Mouse (Mus musculus): ENCODE data around the gene Gar1.

Gar1 gene

DNA sequence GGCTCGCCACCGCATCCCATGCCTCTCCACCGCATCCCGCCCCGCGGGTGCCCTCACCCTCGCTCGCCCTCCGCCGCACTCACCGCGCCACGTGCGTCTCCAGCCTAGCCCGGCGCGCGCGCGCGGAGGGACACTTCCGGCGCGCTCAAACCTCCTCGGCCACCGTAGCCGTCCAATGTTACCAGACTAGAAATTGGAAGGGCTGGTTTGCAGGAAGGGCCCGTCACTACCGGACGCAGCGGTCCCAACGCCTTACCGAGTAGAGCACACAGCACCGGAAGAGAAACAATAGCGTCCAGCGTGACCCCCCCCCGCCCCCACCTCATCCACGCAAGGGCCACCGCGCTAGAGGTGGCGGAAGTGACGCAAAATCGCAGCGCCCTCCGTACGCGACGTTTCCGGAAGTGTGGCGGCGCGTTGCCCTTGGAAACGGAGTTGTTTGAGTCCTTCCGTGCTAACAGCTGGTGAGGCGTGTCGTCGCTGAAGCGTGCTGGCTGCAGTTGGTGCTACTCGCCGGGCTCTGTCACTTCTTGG, at the start of gene Gar1:
TSS of gene Gar1 (minus strand) at position 362 of the 534 bp plus-strand sequence.
- peak; percentile 98 for DNase-seq

DNA sequence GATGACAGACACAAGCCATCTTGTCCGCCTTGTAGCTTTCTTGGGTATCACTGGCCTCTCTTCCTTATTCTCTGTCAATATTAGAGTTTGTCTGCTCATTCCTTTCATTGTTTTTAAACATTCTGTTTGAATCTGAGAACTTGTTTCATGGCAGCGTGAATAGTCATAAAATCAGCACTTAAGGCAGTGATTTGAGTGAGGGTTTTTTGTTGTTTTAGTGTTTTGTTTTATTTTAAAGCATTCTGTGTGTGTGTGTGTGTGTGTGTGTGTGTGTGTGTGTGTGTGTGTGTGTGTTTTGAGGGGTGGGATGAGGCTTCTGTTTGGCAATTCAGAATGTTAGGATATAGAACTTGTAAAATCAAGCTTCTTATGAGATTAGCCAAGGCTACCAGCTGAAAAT, 48.7 kb upstream of the Gar1 start:
- no peak for DNase-seq

DNA sequence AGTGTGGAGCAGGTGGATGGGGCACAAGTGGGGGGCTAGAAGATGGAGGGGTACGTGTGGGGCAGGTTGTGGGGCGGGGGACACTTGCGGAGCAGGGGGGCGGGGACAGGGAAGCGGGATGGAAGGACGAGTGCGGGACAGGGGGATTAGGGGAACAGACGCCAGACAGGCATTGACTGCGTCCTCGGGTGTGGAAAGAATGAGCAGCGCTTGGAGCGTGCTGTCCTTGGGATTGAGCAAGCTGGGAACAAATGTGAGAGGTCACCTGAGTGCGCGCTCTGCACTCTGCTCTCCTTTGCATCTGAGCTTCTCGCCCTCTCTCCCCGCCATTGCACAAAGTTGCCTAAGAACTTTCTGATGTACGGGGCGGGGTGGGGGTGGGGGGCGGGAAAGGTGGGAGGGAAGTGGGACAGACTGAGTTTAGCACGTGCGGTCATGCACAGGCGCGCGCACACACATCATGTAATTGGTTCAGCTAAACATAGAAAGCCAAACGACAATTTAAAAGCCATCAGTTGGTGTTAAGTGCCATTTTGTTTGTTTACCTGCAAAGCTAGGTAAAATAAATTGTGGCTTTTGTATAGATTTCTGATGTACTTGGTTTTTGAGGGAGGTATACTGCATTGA, 48.0 kb upstream of the Gar1 start:
- DNase-seq, result peak; percentile 47 to 84

DNA sequence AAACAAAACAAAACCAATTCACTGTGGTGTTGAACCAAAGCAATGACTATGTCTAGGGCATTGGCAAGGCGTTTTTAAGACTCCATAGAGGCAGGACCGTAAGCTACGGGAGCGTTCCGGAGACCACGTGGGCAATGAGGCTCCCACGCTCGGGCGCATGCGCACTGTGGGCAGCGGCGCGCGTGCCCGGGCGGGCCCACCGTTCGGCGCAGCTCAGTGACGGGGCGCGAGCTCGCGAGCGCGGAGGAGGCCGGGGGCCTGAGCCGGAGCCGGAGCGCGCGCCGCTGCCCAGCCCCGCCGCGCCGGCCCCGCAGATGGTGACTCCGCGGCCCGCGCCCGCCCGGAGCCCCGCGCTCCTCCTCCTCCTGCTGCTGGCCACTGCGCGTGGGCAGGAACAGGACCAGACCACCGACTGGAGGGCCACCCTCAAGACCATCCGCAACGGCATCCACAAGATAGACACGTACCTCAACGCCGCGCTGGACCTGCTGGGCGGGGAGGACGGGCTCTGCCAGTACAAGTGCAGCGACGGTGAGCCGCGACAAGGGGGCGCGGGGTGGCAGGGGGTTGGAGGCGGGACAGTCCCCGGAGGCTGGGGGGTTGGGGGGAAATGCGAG, 47.3 kb upstream of the Gar1 start, which contains the start of gene Pla2g12a:
TSS of gene Pla2g12a (plus strand) at position 202 of the 617 bp plus-strand sequence.
- DNase-seq, result peak; percentile 88 to 96

DNA sequence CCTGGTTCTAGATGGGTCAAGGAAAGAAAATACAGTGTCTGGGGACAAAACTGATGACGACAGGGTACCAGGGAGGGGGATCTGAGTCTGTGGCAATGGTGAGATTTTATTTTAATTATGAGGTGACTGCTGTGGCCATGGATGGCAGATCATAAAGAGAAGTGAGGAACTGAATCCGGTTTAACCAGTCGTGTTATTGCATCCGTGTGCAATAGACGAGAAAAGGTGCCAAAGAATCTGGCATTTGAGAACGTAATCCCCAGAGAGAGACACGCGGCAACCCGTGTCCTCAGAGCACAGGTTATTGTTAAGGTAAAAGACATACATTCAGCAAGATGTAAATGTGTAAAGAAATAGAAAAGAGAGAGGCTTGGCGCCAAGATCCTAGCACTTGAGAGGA, 46.1 kb upstream of the Gar1 start:
- no peak for DNase-seq

DNA sequence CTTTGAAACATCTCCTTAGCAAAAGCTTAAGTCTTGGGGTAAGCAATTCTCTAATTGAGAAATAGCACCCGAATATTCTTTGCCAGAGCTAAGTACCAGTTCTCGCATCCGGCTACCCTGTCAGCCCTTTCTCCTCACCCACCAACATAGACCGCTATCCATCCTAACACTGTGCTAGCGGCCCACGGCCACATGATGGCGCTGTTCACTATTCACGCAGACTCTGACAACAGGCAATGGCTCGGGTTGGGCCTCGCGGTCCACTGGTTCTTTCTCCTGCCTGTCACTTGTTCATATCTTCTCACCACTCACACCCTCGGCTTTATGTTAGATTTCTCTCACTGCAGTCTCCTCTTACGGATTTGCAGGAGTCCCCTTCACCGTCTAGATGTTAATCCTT, 32.5 kb upstream of the Gar1 start:
- peak; percentile 55 to 66 for DNase-seq

DNA sequence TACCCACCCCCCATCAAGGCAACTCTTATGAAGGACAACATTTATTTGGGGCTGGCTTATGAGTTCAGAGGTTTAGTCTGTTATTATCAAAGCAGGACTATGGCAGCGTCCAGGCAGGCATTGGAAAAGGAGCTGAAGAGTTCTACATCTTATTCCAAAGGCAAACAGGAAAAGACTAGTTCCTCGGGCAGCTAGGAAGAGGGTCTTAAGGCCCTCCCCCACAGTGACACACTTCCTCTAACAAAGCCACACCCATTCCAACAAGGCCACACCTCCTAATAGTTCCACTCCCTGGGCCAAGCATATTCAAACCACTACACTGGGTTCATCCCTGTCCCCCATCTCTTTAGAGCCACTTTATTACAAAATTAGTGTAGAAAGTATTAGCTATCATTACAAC, 31.4 kb upstream of the Gar1 start:
- DNase-seq, result no peak

DNA sequence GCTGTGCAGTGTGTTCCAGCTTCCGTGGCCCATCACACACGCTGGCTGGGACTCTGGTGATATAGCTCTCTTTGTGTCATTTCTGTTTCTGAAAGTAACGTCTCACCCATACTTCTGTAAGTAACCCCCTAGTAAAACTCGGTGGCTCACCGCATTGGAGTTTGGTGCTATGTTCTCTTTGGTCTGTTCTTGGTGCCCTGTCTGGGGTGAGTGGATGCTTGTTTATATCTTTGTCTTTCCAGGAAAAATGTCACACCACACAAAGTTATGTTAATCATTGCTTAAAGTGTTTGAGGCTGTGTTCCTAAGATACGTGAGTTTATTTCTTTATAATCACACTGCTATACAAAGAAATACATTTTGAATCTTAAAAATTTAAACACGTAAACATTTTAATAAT, 15.7 kb upstream of the Gar1 start:
- DNase-seq, result no peak

DNA sequence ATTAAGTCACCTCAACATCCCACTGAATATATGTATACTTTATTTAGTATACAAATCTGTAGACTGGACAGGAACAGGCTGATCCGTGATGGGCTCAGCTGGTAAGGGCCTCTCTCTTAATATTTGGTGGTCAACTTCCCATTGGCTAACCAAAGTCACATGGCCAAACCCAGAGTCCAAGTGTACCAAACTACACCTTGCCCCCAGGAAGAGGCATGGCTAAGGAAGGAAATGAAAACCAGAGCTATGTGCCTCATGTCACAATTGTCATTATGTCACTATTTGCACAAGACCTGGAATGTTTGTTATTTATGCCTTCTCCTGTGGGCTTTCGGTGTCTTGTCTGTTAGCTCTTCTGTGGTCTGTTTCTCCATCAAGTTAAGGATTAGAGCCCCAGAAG, 14.7 kb upstream of the Gar1 start:
- DNase-seq, result no peak

DNA sequence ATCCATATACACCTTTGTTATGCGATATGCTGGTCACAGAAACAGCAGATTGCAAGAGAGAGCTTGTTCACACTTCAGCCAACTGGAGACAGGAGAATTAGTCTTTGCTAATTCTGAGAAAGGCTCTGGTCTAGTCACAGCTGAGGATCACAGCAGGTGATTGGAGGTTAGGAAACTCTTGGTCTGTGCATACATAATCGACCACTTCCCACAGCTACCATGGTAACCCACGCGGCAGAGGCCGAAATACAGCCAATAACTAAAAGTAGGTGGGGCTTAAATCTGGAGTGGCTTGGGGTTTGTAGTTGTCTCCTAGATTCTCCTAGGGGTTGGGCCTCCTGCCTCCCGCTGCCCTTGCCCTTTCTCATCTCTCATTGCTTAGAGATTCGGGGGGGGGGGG, 6.8 kb upstream of the Gar1 start:
- DNase-seq, result no peak

DNA sequence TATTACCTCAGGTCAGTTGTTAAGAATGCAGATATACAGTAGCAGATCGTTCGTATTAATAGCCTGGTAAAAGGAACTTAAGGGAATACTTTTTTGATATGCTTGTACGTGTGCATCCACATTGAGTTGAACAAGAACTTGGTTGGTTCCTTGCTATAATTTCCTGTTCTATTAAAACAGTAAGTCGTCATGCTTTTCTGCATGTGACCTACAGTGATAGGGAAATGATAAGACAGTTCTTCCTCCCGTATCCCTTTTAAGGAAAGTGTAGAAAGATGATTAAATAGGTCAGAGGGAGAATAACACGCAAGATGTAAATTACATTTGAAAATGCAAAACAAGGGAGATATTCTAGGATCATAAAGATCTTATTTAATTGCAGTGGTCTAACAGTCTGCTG, 5.8 kb upstream of the Gar1 start:
- DNase-seq, result no peak

DNA sequence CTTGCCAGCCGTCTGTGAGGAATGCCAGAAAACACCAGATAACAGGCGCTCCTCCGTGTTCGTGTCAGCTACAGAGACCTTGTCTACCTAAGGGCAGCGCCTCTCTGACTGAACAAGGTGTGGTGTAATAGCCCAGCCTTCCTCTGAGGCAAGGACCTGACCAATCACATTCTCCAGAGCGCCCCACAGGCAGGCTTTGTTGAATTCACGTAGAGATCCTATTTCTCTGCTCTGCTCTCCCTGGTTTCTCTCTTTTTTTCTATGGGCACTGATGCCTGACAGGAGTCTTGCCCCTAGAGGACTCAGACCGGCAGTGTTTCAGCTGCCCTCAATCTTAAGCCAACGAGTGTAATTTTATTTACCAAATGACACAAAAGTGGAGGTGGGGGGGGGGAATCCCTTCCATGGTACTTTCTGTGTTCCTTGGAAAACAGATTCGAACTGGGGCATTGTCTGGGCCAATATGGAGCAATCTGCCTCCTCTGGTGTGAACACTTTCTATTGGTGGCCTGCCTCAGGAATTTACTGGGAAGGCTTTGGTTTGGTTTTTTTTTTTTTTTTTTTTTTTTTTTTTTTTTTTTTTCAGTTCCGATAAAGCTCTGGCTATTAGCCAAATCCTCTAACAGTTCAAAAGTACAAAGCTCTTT, 5.0 kb upstream of the Gar1 start:
- peak; percentile 54 to 80 for DNase-seq

DNA sequence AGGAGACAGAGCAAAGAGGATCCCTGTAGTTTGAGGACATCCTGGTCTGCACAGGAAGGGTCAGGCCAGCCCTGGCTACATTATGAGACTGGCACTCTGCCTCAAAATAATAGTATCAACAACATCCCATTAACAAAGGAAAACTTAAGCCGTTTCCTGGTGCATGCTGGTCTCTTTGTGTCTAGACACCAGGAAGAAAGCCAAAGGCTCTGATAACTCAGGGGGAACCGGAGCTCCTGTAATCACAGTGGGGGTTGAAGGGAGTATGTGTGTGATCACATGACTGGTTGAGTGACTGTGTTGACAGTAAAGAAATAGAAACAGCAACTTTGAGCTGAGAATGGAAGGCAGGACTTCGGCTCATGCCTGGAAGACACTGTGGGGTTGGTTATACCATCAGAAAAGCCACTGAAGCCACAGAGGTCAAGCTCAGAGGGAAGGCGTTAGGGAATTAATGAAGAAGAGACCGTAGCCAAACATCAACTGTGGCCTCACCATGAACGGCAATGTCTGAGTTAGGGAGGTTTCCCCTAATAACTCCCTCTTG, 4.3 kb upstream of the Gar1 start, which contains the start of gene Cfi:
TSS of gene Cfi (plus strand) at position 497 of the 547 bp plus-strand sequence.
- no peak for DNase-seq

DNA sequence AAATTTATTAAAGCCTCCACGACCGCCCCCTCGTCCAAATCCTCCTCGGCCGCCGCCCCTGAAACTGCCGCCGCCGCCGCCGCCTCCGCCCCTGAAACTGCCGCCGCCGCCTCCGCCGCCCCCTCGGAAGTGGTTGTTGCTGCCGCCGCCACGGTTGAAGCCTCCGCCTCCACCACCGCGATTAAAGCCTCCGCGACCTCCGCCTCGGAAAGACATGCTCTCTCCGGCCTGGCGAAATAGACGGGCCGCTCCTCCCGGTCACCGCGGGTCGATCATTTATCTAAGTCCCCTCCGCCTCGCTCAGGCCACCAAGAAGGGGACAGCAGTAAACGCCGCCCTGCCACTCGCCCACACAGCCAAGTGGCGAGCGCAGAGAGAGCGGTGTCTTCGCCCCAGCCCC, 570 bp downstream of the Gar1 start:
- peak in 1 of 2 experiments; percentile 25 for DNase-seq

DNA sequence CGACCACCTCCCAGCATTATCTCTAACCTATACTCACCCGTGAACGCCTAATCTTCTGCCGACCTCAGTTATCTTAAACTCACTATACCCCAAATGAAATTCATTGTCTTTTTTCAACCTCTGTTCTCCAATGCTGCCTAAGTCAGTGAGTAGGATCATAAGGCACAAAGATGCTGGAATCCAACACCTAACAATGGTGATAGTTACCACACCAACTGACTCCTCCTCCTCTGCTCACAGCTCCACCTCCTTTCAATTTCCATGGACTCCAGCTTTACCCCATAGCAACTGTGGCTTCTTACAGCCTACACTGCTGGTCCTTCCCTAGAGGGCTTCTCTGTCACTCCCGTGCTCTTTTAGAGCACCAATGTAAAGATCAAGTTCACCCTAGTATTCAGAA, 3.5 kb downstream of the Gar1 start:
- no peak for DNase-seq

DNA sequence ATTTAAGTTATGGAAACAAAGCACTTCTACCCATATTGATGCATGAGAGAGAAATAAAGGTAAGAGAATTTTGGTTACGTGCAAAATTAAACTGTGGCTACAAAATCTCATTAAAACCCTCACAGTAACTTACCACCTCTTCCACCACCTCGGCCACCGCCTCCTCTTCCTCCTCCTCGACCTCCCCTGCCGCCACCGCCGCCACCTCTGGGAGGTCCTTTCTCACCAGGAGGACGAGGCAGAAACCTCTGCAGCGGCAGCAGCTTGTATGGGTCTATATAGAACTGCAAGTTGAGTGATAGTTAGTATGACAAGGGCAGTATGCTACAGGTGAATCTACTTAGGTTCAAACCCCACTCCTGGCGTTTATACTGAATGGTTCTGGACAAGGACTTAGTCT, 4.5 kb downstream of the Gar1 start:
- no peak for DNase-seq

DNA sequence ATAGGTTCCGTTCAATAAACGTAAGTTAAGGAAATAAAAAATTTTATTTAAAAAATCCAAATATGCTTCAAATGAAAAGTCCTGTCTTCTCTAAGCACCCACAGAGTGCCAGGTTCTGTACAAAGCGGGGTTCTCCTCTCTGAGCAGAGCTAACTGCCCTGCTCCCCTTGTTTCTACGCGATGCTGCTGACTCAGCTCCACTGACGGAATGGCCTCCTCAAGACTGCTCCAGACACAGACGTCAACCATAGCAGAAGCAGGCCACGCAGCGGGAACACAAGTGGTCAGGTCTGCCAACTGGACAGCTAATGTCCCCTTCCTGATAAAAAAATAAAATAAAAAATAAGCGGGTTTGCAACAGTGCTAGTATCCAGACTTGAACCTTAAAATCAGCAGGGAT, 6.3 kb downstream of the Gar1 start:
- DNase-seq, result no peak

DNA sequence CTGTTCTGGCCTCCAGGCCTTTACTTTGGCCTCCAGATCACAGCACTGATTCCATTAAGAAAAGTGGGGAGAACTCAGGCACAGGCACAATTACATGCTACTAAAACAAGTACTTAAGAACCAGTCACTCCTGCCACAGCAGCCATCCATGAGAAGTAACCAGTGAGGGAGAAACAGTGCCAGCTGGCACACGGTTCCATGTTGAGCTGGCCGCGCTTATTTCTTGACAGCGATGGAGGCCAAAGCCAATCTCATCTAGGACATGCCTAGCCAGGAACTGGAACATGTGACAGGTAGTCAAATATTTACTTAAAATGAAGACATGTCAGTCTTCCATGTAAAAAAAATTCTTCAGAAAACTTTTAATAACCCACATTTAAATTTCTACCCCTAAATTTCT, 7.0 kb downstream of the Gar1 start:
- DNase-seq, result no peak

DNA sequence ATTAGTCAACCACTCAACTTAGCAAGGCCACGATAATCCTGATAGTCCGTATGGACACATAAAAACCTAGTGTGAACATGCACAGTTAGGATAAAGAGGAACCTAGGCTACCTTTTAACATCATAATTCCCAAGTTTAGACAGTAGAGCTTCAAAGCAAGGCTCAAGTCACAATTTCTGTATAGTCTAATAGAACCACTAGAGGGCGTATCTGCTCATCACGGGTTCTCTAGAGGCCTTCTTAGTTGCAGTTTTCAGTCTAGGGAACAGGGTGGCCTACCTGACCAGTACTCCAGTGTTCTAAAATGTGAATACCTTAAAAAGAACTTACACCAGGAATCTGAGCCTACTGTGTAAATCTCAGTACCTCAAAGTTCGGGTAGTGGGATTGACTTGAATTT, 7.9 kb downstream of the Gar1 start:
- no peak for DNase-seq

DNA sequence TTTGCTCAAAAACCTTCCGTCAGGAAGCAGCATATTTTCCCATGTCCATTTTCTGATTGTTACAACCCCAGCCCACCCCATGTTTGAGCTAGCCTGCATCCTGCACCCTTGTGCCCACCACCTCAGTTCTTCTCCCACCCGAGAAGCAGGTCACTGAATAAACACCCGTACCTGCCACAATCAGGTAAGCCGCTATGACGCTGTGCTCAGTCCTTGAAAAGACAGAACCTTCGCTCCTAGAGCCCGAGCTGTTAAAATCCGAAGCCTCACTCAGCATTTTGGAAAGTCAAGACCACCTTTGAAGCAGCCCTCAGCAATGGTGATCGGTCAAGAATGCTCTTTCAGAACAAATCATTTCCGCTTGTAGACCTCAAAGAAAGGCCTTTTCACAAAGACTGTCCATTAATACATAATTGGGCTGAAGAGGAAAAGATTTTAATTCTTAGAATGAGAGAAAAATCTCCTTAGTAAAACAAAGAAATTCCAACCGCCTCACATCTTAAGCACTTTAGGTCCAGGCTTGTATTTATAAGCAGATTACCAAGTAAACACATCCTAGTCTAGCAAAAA, 8.9 kb downstream of the Gar1 start, which contains the start of gene Rrh:
TSS of gene Rrh (minus strand) at position 382 of the 570 bp plus-strand sequence.
- DNase-seq, result no peak

DNA sequence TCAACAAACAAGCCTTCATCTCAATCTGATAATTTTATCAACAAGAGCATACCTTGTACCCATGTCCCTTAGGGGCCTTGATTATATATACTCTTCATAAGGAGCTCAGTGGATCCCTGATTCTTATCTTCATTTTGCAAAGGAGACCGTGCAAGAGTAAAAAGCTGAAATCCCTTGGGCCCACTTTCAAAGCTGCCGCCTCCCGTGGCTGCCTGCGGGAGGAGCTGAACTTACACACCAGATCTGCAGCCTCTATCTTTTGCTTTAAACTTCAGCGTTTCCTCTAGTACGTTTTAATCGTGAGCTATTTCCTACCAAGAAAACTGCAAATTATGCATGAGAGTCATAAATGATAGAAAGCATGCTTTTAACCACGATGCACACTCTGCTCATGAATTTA, 9.5 kb downstream of the Gar1 start:
- DNase-seq, result no peak

DNA sequence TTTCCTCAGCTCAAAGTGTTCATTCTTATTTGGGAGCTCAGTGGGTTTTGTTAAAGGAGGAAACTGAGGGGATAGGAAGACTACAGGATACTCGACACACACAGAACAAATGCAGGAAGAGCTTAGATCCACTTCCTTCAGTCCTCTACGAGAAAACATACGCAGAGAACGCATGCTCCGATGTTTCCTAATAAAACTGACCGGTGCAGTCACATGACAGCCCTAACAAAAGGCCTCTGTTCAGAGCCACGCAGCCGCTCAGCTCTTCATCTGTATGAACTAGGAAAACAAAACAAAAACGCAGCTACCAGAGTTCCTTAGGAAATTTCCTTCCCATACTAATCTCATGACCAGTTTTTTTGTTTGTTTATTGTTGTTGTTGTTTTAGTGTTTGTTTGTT, 10.3 kb downstream of the Gar1 start:
- no peak for DNase-seq

DNA sequence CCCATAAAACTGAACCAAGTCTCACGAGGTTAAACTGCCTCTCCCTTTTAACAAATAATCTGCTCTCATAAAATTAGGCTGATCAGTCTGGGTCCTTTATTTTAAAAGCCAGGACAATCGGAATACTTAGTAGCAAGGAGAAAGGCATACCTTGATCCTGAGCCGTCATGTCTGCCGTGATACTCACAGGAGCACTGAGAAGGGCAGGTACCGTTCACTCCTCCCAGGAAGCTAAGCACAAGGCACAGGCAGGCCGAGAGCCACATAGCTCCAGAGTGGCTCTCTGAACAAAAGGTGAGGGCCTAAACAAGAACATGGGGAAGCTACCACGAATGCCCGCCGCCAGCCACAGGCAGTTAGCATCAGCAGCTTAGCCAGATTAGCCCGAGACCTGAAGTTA, 27.4 kb downstream of the Gar1 start, which contains the start of gene Lrit3:
TSS of gene Lrit3 (minus strand) at position 266 of the 400 bp plus-strand sequence.
- no peak for DNase-seq
